Mouse (Mus musculus) right cerebral cortex, postnatal 25 days (tissue): ENCODE measurements around the gene Nfatc2.

ENCODE experiments used
- DNase-seq: peaks from one replicate; pipeline ENCODE4 v3.0.0; 2022

Nfatc2 gene

GRCm38 (mm10) chr2:168608125-168608564, 6.7 kb upstream of the Nfatc2 start:
- DNase-seq, result no peak

DNA sequence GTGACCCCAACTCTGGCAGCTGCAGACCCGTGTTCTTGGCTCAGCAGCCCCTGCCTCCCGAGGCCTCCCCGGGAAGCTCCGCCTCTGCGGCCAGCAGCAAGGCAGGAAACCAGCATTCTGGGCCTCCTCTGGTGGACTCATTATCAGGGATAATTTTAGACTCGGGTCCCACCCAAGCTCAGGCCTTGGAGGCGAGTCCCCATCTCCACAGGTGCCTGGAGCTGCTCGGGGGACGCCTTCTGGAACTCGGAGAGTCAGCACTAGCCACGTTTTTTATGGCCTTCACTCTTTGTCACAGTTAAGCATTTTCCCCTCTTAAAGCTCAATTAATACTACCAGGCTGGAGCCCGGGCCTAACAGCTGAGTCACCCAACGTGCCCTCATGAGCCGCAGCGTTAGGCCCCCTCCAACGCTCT, 3.2 kb upstream of the Nfatc2 start:
- no peak for DNase-seq

GRCm38 (mm10) chr2:168602387-168602741, 907 bp upstream of the Nfatc2 start:
- no peak for DNase-seq

- DNase-seq, result peak; percentile 67
These were observed 537 bp downstream of the Nfatc2 start for GRCm38 (mm10) chr2:168600750-168601490.

DNA sequence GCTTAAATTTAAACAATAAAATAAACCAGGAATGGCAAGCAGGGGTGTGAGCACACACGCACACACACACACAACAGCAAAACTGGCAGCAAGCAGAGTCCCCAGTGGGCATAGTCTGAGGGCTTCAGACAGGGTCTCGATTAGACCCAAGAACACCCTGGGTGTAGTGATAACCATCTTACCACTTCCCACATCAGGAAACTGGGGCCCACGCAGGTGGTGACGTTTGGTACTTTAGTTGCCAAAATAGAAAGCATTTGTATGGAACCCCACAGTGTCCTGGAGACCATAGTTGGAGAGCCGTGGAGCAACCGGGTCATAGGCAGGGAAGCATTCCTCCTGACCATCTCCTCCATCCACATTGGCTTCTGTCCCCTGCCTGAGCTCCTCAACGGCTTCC, 5.8 kb downstream of the Nfatc2 start:
- no peak for DNase-seq

DNA sequence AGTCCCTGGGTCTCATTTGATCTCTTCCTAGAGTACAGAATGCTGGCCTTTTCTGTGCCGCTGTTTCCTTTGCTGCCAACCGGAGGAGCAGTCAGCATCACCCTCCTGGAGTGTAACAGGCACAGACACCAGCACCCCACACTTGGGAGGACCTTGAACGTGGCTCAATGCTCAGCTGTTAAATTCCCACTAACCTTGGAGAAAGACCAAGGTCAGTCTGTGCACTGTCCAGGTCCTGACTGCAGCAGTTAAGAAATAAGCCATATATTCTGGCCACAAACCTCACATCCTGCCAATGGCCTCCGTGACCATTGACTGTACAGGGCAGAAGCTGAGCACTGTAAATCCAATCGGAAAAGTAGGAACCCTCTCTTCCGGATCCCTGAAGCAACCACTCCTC, 7.8 kb downstream of the Nfatc2 start:
- no peak for DNase-seq

GRCm38 (mm10) chr2:168593004-168593403, 8.5 kb downstream of the Nfatc2 start:
- no peak for DNase-seq

- DNase-seq, result no peak
These were observed 10.4 kb downstream of the Nfatc2 start for GRCm38 (mm10) chr2:168591076-168591475.

- DNase-seq, result no peak
These were observed 10.9 kb downstream of the Nfatc2 start for GRCm38 (mm10) chr2:168590556-168590955.

GRCm38 (mm10) chr2:168590168-168590551, 11.3 kb downstream of the Nfatc2 start:
- no peak for DNase-seq

DNA sequence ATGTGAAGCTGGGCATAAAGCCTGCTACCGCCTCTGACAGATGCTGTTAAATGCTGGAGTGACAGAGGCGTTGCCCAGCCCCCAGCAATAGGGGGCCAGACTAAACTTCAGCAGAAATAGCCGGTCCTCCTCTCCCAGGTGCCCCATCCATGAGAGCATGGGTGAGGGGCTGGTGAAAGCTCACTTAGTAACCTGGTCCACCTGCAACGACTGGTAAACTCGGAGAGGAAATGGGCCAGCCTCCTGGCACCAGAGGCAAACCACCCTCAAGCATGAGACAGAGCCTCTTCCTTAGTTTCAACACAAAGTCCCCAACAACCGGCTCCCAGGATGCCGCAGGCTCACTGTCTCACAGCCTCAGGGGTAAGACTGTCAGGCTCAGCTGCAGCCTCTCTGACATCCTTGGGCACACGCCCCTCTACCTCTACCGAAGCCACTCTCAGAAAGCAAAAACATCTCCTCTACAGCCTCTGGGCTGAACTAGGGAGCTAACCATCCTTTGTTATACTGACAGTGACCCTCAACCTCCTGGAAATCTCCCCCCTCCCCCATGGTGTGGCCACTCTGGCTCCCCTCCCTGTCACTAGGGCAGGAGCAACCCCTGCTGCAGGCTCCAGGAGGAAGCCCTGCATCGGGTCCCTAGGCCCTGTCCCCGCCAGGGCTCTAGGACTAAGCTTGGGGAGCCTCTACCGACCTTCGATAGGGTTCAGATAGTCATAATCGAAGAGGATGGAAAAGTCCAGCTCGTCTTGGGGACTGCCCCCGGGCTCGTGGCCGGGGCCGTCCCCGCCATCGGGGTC, 11.9 kb downstream of the Nfatc2 start:
- peak; percentile 38 for DNase-seq

- no peak for DNase-seq
These were observed 12.7 kb downstream of the Nfatc2 start for GRCm38 (mm10) chr2:168588591-168589367.

- no peak for DNase-seq
These were observed 14.3 kb downstream of the Nfatc2 start for GRCm38 (mm10) chr2:168587159-168587558.

DNA sequence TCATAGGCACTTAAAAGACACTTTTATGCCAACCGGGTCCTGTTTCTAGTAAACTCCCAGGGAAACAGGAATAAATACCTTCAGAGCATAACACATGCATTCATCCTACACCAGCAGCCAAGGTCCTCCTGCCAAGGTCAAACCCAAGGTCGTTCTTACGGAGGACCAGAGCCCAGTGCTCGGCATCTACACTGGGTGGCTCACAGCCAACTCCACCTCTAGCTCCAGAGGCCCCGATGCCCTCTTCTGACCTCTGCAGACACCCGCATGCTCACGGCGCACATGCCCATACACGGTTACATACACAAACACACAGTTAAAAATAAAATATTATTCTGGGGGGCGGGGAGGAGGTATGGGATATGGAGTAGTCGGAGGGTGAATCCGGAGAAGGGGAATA, 14.9 kb downstream of the Nfatc2 start:
- no peak for DNase-seq

GRCm38 (mm10) chr2:168584857-168585256, 16.6 kb downstream of the Nfatc2 start:
- DNase-seq, result no peak

DNA sequence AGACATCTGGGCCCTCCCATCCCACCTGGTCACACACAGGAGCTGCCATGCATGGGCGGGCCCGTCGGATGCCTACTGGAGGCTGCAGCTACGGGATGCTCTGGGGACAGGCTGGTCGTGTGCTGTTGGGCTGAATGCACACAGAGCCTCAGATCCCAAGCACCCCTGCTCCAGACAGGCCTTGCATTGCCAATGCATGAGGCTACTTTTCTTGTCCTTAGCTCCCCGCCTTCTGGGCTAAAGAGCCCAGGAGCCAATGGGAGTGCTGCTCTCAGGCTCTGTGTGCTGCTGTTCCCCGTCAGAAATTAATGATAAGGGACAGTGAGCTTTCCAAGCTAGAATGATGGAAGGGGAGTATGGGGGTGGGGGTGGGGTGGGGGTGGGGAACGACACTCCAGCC, 17.0 kb downstream of the Nfatc2 start:
- no peak for DNase-seq

DNA sequence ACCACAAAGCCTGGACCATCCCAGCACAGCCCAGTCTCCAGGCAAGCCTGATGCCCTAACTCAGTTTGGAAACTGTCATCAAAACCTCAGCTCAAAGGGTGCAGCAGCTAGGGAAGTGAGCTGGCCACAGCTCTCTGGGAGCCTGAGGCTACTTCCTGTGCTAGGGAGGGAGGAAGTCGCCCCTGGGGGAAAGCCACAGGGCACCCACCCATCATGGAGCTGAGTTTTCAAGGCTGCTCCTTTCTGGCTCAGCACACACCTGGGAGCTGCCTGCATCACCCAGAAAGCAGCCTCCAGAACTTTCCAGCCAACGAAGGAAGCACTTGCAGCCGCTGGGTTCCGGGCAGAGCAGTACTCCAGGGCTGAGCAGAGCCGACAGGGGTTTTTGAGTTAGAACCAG, 18.4 kb downstream of the Nfatc2 start:
- no peak for DNase-seq

DNA sequence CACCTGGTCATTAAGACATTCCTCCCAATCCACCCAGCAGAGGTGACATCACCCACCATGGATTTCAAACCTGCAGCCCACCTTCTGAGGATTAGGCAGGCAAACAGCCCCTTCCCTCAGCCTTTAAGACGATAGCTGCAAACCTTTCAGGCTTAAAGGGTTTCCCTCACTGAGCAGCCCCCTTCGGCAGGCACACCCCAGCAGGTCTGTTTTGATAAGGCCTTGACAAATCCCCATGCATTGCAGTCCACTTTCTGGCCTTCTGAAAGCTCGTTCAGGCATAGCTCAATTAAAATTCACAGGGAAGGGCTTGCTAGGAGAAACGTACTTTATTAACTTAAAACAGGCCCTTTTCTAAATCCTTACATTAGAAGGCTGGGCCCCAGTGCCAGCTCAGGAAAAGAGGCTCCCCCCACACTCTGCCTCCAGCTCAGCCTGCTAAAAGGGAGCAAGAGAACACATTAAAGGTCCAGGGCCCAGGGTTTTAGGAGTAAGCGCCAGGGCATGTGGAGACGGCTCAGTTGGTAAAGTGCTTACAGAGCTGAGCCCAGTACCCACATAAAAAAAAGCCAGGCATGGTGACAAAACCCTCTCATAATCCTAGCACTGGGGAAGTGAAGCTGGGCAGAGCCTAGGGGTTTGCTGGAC, 20.1 kb downstream of the Nfatc2 start:
- no peak for DNase-seq

DNA sequence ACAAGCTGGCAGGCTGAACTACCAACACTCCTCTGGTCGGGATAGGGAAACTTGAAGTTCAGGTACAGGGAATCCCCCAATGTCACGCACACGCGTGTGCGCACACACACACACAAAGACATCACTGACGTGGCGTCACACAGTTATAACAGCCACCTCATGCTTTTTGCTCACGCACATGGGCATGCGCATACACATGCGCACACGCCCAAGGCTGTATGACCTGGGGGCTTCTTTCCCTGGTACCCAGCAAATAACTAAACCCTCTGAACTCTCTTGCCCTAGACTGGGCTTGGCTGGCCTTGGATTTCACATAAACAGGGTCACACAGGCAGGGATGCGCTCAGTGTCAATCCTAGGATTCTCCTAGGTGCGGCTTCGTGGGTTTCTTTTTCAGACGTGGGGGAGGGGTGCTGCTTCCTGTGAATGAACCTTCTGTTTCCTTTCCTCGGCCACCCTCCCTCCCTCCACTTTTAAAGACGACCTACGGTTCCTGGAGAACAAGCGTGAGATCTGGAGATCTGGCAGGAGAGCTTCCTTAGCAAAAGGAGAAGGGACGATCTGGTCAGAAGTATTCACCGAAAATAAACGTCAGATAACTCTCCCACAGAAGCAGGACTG, 21.1 kb downstream of the Nfatc2 start:
- no peak for DNase-seq

DNA sequence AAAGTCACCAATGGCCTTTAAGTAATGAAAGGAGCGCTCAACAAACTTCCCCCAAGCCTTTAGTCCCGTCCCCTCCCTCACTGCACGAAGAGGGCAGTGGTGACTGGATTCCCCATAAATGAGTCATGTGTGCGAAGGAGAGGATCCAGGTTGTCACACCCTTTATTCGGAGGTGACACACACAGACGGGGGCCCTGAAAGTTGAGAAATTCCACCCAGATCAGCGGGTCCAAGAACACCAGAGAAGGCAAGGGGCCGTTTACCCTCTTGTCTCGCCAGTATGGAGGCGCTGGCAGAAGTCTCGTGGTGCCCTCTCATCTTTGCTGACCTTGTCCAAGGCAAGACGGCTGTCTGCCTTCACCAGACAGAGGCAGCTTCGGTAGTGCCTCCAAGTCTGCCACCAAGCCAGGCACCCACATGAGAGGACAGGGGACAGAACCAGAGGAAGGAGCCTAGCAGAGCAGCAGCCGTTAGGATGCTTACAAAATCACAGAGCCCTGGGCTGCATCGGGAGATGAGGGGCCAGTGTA, 21.8 kb downstream of the Nfatc2 start:
- DNase-seq, result no peak

DNA sequence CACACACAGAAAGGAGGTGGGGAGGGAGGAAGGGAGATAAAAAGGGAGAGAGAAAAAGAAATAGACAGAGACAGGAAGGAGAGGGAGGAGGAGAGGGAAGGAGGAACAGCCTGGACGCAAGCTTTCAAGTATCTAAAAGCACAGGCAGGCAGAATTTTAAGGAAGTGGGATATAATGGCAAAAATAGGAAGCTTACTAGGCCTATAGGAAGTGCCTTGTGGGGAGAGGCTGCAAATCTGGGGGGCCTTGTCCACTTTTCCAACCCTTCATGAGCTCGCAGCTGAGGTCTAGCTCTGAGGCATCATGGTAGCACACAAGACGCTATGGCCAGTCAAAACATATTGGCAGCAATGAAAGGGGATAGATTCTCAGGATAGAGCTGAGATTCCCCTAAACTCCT, 22.3 kb downstream of the Nfatc2 start:
- no peak for DNase-seq

- DNase-seq, result no peak
These were observed 23.3 kb downstream of the Nfatc2 start for GRCm38 (mm10) chr2:168578132-168578531.
